Mouse (Mus musculus) stomach, embryonic 16.5 days (tissue): ENCODE measurements around the gene Hcrt. TPM values are rescaled to one million over a fixed set of nuclear protein-coding genes. Genes with fewer than 3 reads are reported as not detected.

Source experiments
- ATAC-seq: fragments of 200-750 bp; cut with Nextera tagmentation; 2 replicates; pipeline ENCODE4 v1.8.0; 2017; ENCODE audit warnings: moderate number of reproducible peaks, moderate TSS enrichment; ENCODE audit not compliant: insufficient read depth, low FRiP score
- H3K27ac ChIP-seq: fragments of 300-500 bp; sonication (generic); 2 replicates; pipeline ENCODE4 v1.5.1; 2014; ENCODE audit warnings: low read length
- H3K27me3 ChIP-seq: fragments of 300-500 bp; sonication (generic); 2 replicates; pipeline ENCODE4 v1.6.1; 2014; ENCODE audit warnings: low read length, control low read depth, mixed read lengths; ENCODE audit not compliant: control insufficient read depth, insufficient read depth
- H3K36me3 ChIP-seq: fragments of 300-500 bp; sonication (generic); 2 replicates; pipeline ENCODE4 v1.6.1; 2014; ENCODE audit warnings: low read length; ENCODE audit not compliant: control insufficient read depth, insufficient read depth
- H3K4me1 ChIP-seq: fragments of 300-500 bp; sonication (generic); 2 replicates; pipeline ENCODE4 v1.6.1; 2014; ENCODE audit warnings: low read length, control low read depth, mixed read lengths; ENCODE audit not compliant: control insufficient read depth, insufficient read depth
- H3K4me2 ChIP-seq: fragments of 300-500 bp; sonication (generic); 2 replicates; pipeline ENCODE4 v1.6.1; 2014; ENCODE audit warnings: low read depth, low read length, mixed read lengths
- H3K4me3 ChIP-seq: fragments of 300-500 bp; sonication (generic); replicated peaks from 2 replicates; pipeline ENCODE4 v1.5.1; 2014; ENCODE audit warnings: mild to moderate bottlenecking, low read length
- H3K9ac ChIP-seq: fragments of 300-500 bp; sonication (generic); 2 replicates; pipeline ENCODE4 v1.6.1; 2014; ENCODE audit warnings: low read length
- H3K9me3 ChIP-seq: fragments of 300-500 bp; sonication (generic); replicated peaks from 2 replicates; pipeline ENCODE4 v1.6.1; 2016; ENCODE audit warnings: low read length, control low read depth; ENCODE audit not compliant: control insufficient read depth
- WGBS: fragments of 180-500 bp; shearing (Covaris S2); extraction: QIAGEN DNeasy Blood & Tissue Kit; methylation state at CpG from one replicate; pipeline ENCODE4 v1.1.7; 2014; 5-methylcytosine and 5-hydroxymethylcytosine counted together
- polyA plus RNA-seq: library from polyadenylated mRNA; unstranded; fragments of >200 nt; fragmentation: Nextera tagmentation; extraction: Ambion mirVana; gene quantifications from 2 replicates; pipeline ENCODE4 v1.2.1, GENCODE M21; 2015

Hcrt gene
- polyA plus RNA-seq, 1 experiment from 2014 or later: not detected

DNA sequence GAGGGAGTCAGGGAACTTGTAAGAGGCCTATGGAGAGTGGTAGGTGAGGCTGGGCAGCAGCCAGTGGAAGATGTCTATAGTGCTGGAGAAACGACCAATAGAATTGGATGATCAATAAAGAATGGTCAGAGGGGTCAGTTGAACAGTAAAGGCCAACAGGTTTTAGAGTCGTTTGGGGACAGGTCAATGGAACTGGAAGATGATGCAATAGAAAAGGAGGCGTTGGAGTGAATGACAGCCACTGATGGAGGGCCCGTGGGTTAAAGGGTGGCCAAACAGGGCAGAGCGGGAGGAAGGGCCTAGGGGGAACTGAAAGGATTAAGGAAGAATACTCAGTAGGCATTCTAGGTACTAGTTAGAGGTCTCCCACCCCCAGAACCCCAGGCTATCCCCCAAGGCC is 15.6 kb downstream of the Hcrt start:
- WGBS: 51% methylated on average over 5 of the region's 5 CpGs
- no peaks in the 10 kb centered on the region for H3K9me3 ChIP-seq

DNA sequence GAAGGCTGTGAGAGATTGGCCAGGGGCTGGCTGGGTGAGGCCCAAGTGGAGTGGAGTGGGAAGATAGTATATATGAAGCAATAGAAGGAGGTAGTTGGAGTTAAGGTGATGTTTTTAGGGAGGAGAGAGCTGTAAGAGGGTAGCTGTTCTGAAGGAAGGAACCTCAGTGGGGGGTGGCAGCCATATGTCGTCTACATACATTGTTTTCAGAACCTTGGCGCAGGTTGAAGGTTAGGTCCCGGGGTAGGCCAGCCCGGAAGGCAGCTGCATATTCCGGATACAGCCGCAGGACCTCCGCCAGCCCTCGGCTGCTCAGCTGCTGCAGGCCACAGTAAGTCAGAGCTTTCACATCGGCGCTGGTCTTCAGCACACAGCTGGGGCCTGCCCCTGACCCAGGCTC is 16.2 kb downstream of the Hcrt start:
- Histone ChIP-seq H3K27me3 (peaks cover 7% of the 10 kb centered on the region), H3K4me3 (no peak overlapping the region), H3K36me3 (no peaks in the 10 kb centered on the region), H3K4me2 (no peak overlapping the region), H3K27ac (no peak overlapping the region), H3K9ac (no peak overlapping the region), H3K4me1 (no peaks in the 10 kb centered on the region), H3K9me3 (no peaks in the 10 kb centered on the region)
- ATAC-seq: no peak
- 79% methylated on average over 10 of the region's 10 CpGs for WGBS

More for the DNA sequence above, 15.6 kb downstream of the Hcrt start:
- no peak for ATAC-seq
- Histone ChIP-seq H3K36me3 (no peaks in the 10 kb centered on the region), H3K4me3 (no peak overlapping the region), H3K4me1 (no peaks in the 10 kb centered on the region), H3K27ac (no peak overlapping the region), H3K4me2 (no peak overlapping the region), H3K9ac (no peak overlapping the region), H3K27me3 (peaks cover 7% of the 10 kb centered on the region)

DNA sequence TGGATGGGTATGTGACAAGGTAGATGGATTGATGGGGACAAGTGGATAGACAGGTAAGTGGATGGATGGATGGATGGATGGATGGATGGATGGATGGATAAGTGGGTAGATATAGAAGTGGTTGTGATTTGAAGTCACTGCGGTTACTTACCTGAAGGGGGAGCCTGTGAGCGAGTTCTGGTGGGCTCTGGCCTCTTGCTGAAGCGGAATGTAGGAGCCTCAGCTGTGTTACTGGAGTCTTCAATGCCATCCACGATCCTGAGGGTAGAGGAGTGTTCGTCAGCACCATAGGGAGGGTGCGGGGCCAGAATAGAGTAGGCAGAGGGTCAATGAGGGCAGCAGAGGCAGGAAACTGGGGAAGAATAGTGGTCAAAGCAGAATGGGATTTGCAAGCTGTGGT is 17.6 kb downstream of the Hcrt start:
- Histone ChIP-seq H3K27ac (no peak overlapping the region), H3K36me3 (no peaks in the 10 kb centered on the region), H3K9me3 (no peaks in the 10 kb centered on the region), H3K9ac (no peak overlapping the region), H3K4me2 (no peak overlapping the region), H3K4me3 (no peak overlapping the region), H3K4me1 (no peaks in the 10 kb centered on the region), H3K27me3 (peaks cover 7% of the 10 kb centered on the region)
- 12% methylated on average over 6 of the region's 6 CpGs for WGBS
- no peak for ATAC-seq

DNA sequence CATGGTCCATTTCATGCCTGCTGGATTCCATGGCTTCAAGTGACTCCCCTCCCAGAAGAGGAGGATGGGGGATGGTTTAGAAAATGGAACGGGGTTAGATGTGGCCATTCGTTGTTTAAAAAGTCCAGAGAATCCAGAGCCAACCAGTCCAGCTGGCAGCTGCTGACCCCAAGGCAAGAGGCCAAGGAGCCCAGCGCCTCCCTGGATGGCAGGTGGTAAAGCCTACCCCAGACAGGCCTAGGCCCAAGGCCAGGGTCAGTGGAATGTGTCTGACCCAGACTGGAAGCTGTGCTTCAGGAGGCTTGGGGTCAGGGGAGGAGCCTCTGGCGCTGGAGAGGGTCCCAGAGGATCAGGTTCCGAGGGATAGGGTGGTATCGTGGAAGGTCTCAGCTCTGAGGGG is 21.4 kb downstream of the Hcrt start:
- Histone ChIP-seq H3K27ac (no peak overlapping the region), H3K36me3 (no peaks in the 10 kb centered on the region), H3K4me1 (peaks cover 13% of the 10 kb centered on the region), H3K9ac (no peak overlapping the region), H3K4me3 (no peak overlapping the region), H3K9me3 (no peaks in the 10 kb centered on the region), H3K4me2 (no peak overlapping the region), H3K27me3 (no peaks in the 10 kb centered on the region)
- ATAC-seq: no peak
- 70% methylated on average over 6 of the region's 6 CpGs for WGBS

- no peak overlapping the region; the same call in 1 of the 2 replicates for H3K27ac ChIP-seq
- WGBS: 20% methylated on average over 5 of the region's 5 CpGs
- H3K4me3 ChIP-seq: peak overlapping the region; percentile 92
- peak overlapping the region; percentile 72; the same call in 1 of the 2 replicates for H3K9ac ChIP-seq
- no peaks in the 10 kb centered on the region for H3K36me3 ChIP-seq
- H3K4me1 ChIP-seq: peaks cover 21% of the 10 kb centered on the region
- no peaks in the 10 kb centered on the region for H3K27me3 ChIP-seq
- H3K9me3 ChIP-seq: no peaks in the 10 kb centered on the region
- no peak for ATAC-seq
- peak overlapping the region; percentile 79 for H3K4me2 ChIP-seq
Measured at GRCm38 (mm10) chr11:100738749-100739148, 24.0 kb downstream of the Hcrt start.

- Histone ChIP-seq H3K36me3 (no peaks in the 10 kb centered on the region), H3K4me3 (peak within 1 kb of the TSS; percentile 92), H3K27ac (peak within 1 kb of the TSS; percentile 77), H3K4me1 (peaks cover 21% of the 10 kb centered on the region), H3K9ac (peak within 1 kb of the TSS; percentile 98), H3K9me3 (no peaks in the 10 kb centered on the region), H3K4me2 (peak within 1 kb of the TSS; percentile 79), H3K27me3 (no peaks in the 10 kb centered on the region)
- peak; percentile 100 for ATAC-seq
- WGBS: under 1% methylated on average over 39 of the region's 39 CpGs
Measured at GRCm38 (mm10) chr11:100738066-100738604, 24.6 kb downstream of the Hcrt start, which contains the start of gene Rab5c. Rab5c (minus strand) TSS chr11:100738215.

GRCm38 (mm10) chr11:100737105-100737733 is 25.5 kb downstream of the Hcrt start:
- Histone ChIP-seq H3K9me3 (no peaks in the 10 kb centered on the region), H3K27ac (peak overlapping the region; percentile 77), H3K36me3 (no peaks in the 10 kb centered on the region), H3K4me3 (peak overlapping the region; percentile 92), H3K4me2 (peak overlapping the region; percentile 66), H3K4me1 (peaks cover 21% of the 10 kb centered on the region), H3K27me3 (no peaks in the 10 kb centered on the region), H3K9ac (peak overlapping the region; percentile 98)
- no peak for ATAC-seq
- under 1% methylated on average over 13 of the region's 13 CpGs for WGBS

DNA sequence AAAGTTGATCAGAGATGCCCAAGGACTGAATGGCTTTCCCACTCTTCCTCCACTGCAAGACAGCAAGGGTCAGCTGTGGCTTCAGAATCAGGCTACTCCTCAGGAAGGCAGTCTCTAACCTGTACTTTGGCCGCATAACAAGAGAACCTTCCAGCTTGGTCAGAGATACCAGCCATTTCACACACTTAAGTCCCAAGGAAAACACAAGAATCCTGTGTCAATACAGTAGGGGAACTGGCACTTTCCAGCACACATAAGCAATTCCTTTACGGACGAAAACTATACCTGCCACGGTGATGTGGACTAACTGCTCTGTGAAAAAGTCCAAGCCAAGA is 26.0 kb downstream of the Hcrt start:
- peak overlapping the region; percentile 66 for H3K4me2 ChIP-seq
- peak overlapping the region; percentile 92 for H3K4me3 ChIP-seq
- H3K27ac ChIP-seq: peak overlapping the region; percentile 77; the same call in 1 of the 2 replicates
- WGBS: 49% methylated on average over 4 of the region's 4 CpGs
- H3K4me1 ChIP-seq: peaks cover 21% of the 10 kb centered on the region
- no peaks in the 10 kb centered on the region for H3K27me3 ChIP-seq
- H3K36me3 ChIP-seq: no peaks in the 10 kb centered on the region
- H3K9me3 ChIP-seq: no peaks in the 10 kb centered on the region
- ATAC-seq: no peak
- H3K9ac ChIP-seq: peak overlapping the region; percentile 98

- Histone ChIP-seq H3K36me3 (no peaks in the 10 kb centered on the region), H3K9me3 (no peaks in the 10 kb centered on the region), H3K27me3 (no peaks in the 10 kb centered on the region), H3K4me3 (peak overlapping the region; percentile 92), H3K4me2 (peak overlapping the region; percentile 66), H3K4me1 (peaks cover 21% of the 10 kb centered on the region), H3K27ac (no peak overlapping the region; the same call in 1 of the 2 replicates), H3K9ac (peak overlapping the region; percentile 9; the same call in 1 of the 2 replicates)
- no peak for ATAC-seq
- WGBS: 69% methylated on average over 14 of the region's 14 CpGs
Measured at GRCm38 (mm10) chr11:100735954-100736745, 26.6 kb downstream of the Hcrt start.
